ENCODE assay signal across 24 mouse cellular contexts in the genomic region with DNA sequence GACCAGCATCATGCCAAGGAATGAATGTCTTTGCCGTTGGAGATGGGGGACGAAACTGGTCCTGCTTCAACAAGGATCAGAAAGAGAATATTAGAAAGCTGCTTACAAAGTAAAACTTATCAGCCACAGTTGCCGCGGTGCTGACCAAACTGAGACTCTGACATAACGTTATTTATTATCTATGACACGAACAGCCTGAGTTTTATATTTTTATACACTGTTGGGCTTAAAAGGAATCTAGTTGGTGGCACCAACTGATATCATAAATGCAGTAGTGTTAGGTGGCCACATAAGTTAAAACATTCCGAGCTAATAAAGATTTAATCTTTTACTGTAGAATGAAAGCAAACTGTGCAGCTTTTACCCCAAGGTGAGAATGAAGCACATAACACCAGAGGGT. TPM values are rescaled to one million over a fixed set of nuclear protein-coding genes. Genes with fewer than 3 reads are reported as not detected.
DNase-seq lines count a peak whose midpoint lies in the region; ATAC-seq and TF ChIP-seq lines count a peak whose summit lies in the region.
"Had no signal": no experiment of that assay in that cellular context is flagged by ENCODE, and none has a peak within 500 bp of the region (broad histone marks: within the 10 kb centered on the region; RNA-seq: fewer than 3 reads in every experiment).

No protein-coding gene starts in this region.

- TF ChIP-seq POLR2A in MEL (IDR thresholded peaks at IDR 0.05; ENCODE audit: control insufficient read depth in 1 of 2, insufficient read depth in 1 of 2, low read depth in 1 of 2, low read length in 2 of 2, poor library complexity in 1 of 2): no peak

- 75% methylated on average over 7 of the region's 7 CpGs for WGBS in liver, embryonic 11.5 days
- WGBS in liver, embryonic 14.5 days (ENCODE audit: insufficient replicate concordance): 47% methylated on average over 7 of the region's 7 CpGs

- TF ChIP-seq RAD21 in MEL (IDR thresholded peaks at IDR 0.05; ENCODE audit: low read depth, low read length): no peak

- H3K9ac ChIP-seq in liver, embryonic 11.5 days (ENCODE audit: low read depth, low read length): no peak overlapping the region; the same call in 1 of the 2 replicates
- peak overlapping the region; percentile 94 for H3K9ac ChIP-seq in MEL (ENCODE audit: control insufficient read depth, low read depth, low read length, poor library complexity, severe bottlenecking)
- peak overlapping the region; percentile 94 for H3K9ac ChIP-seq in liver, embryonic 14.5 days (replicated peaks)
- H3K9ac ChIP-seq: forebrain, embryonic 13.5 days; intestine, embryonic 15.5 days had no signal

- peak; percentile 33 for DNase-seq in liver
- no peak for DNase-seq in liver, embryonic 11.5 days (ENCODE audit: low spot score)
- peak; percentile 69 for DNase-seq in MEL (ENCODE audit: low read depth, low spot score)
- peak; percentile 21 for DNase-seq in c-Kit-positive CD71-positive TER-119-positive erythroid progenitor cells, embryonic 14.5 days (ENCODE audit: low spot score)
- DNase-seq in liver, embryonic 14.5 days (ENCODE audit: low read depth in 3 of 3, low spot score in 3 of 3): no peak
- no peak for DNase-seq in left cerebral cortex, adult 11 months (ENCODE audit: low spot score)
- no peak for DNase-seq in right cerebral cortex, postnatal 4 days
- DNase-seq in left cerebral cortex, postnatal 10 days (ENCODE audit: extremely low spot score in 1 of 2, low spot score in 2 of 2): no peak
- DNase-seq: adrenal gland, postnatal 14 days; cerebellum, adult 11-12 months; cerebellum, postnatal 14 days; kidney, adult 8-10 months; kidney, postnatal 10 days; layer of hippocampus, postnatal 36 days; lung, postnatal 10 days had no signal

- H3K4me2 ChIP-seq in liver, embryonic 11.5 days: no peak overlapping the region; the same call in 1 of the 2 replicates
- H3K4me2 ChIP-seq in liver, embryonic 14.5 days (ENCODE audit: low read depth): peak overlapping the region; percentile 88

- H3K27ac ChIP-seq in liver, embryonic 11.5 days (ENCODE audit: low read depth, low read length): no peak overlapping the region
- H3K27ac ChIP-seq in MEL (ENCODE audit: control insufficient read depth, low read depth, low read length): peak overlapping the region; percentile 97
- peak overlapping the region; percentile 96 for H3K27ac ChIP-seq in liver, embryonic 14.5 days
- H3K27ac ChIP-seq: forebrain, embryonic 13.5 days had no signal

- peak in 1 of 2 experiments; percentile 69; a peak in 2 of 4 replicates for TF ChIP-seq EP300 in MEL (IDR thresholded peaks at IDR 0.05; ENCODE audit: low read depth in 1 of 2, low read length in 2 of 2)
- no peak for TF ChIP-seq EP300 in liver, embryonic 14.5 days (IDR thresholded peaks at IDR 0.05; ENCODE audit: low read depth)

- intact Hi-C loops in left cerebral cortex, postnatal 10 days (cut with DNase I): no loop called here

- peaks cover 5% of the 10 kb centered on the region for H3K4me1 ChIP-seq in liver, embryonic 11.5 days (replicated peaks; ENCODE audit: control insufficient read depth, insufficient read depth, low read length)
- peaks cover 8% of the 10 kb centered on the region in 2 experiments; a peak in 3 of 4 replicates for H3K4me1 ChIP-seq in MEL (ENCODE audit: control insufficient read depth in 1 of 2, insufficient read depth in 2 of 2, low read length in 2 of 2)
- peaks cover 19% of the 10 kb centered on the region in 2 experiments for H3K4me1 ChIP-seq in liver, embryonic 14.5 days (replicated peaks; ENCODE audit: control insufficient read depth in 2 of 2, insufficient read depth in 2 of 2, low read length in 1 of 2)

- no peak overlapping the region for H3K4me3 ChIP-seq in liver, embryonic 11.5 days (ENCODE audit: low read depth, low read length)
- H3K4me3 ChIP-seq in MEL (ENCODE audit: control insufficient read depth in 1 of 2, insufficient read depth in 1 of 2, low read depth in 2 of 2, low read length in 2 of 2): peak overlapping the region; percentile 64 to 82
- peak overlapping the region in 1 of 2 experiments; percentile 73; a peak in 1 of 4 replicates for H3K4me3 ChIP-seq in liver, embryonic 14.5 days (ENCODE audit: insufficient read depth in 1 of 2, low read depth in 2 of 2, low read length in 2 of 2)
- H3K4me3 ChIP-seq: intestine, embryonic 15.5 days; limb, embryonic 10.5 days; midbrain, embryonic 12.5 days had no signal

- TF ChIP-seq CTCF in MEL (IDR thresholded peaks at IDR 0.05 in 2 of 3, conservative IDR thresholded peaks at IDR 0.05 in 1 of 3; ENCODE audit: control insufficient read depth in 1 of 3, insufficient read depth in 1 of 3, low read depth in 2 of 3, low read length in 3 of 3, poor library complexity in 1 of 3, severe bottlenecking in 1 of 3): no peak
- TF ChIP-seq CTCF in liver, embryonic 14.5 days (IDR thresholded peaks at IDR 0.05; ENCODE audit: low read depth): no peak

- no peaks in the 10 kb centered on the region for H3K27me3 ChIP-seq in liver, embryonic 11.5 days (replicated peaks; ENCODE audit: control insufficient read depth, insufficient read depth, low read length)
- no peaks in the 10 kb centered on the region for H3K27me3 ChIP-seq in MEL (ENCODE audit: control insufficient read depth in 1 of 2, insufficient read depth in 2 of 2, low read length in 2 of 2)
- H3K27me3 ChIP-seq in liver, embryonic 14.5 days (ENCODE audit: control insufficient read depth, insufficient read depth, low read length): no peaks in the 10 kb centered on the region
- H3K27me3 ChIP-seq: forebrain, embryonic 13.5 days; intestine, embryonic 15.5 days; midbrain, embryonic 12.5 days had no signal

- H3K9me3 ChIP-seq in liver, embryonic 11.5 days (ENCODE audit: control insufficient read depth, low read length): no peaks in the 10 kb centered on the region
- no peaks in the 10 kb centered on the region for H3K9me3 ChIP-seq in MEL (replicated peaks; ENCODE audit: insufficient read depth, low read length)
- H3K9me3 ChIP-seq in liver, embryonic 14.5 days (ENCODE audit: control insufficient read depth, low read length): no peaks in the 10 kb centered on the region
- H3K9me3 ChIP-seq: forebrain, embryonic 13.5 days; heart, embryonic 10.5 days; hindbrain, embryonic 10.5 days; intestine, embryonic 15.5 days; limb, embryonic 10.5 days; midbrain, embryonic 12.5 days had no signal

- H3K79me2 ChIP-seq in MEL (ENCODE audit: control insufficient read depth, insufficient read depth, low read length, poor library complexity): peaks cover 22% of the 10 kb centered on the region

- H3K36me3 ChIP-seq in liver, embryonic 11.5 days (ENCODE audit: control insufficient read depth, insufficient read depth, low read length): no peaks in the 10 kb centered on the region
- H3K36me3 ChIP-seq in MEL (ENCODE audit: control insufficient read depth in 1 of 2, insufficient read depth in 2 of 2, low read length in 2 of 2): peaks cover 0 to 21% of the 10 kb centered on the region in 2 experiments; a peak in 2 of 4 replicates
- H3K36me3 ChIP-seq in liver, embryonic 14.5 days (replicated peaks; ENCODE audit: control insufficient read depth, insufficient read depth, low read depth): no peaks in the 10 kb centered on the region
- H3K36me3 ChIP-seq: heart, embryonic 10.5 days; intestine, embryonic 15.5 days; midbrain, embryonic 12.5 days had no signal

- ATAC-seq in liver, embryonic 11.5 days (replicated peaks; ENCODE audit: low FRiP score): no peak
- ATAC-seq in liver, embryonic 14.5 days (ENCODE audit: insufficient read depth): no peak
- ATAC-seq: activated CD4-positive, CD25-positive, alpha-beta regulatory T cell, adult 4 months; CD4-positive, CD25-positive, alpha-beta regulatory T cell, adult 4 months; forebrain, embryonic 13.5 days; hindbrain, embryonic 16.5 days; intestine, embryonic 15.5 days had no signal

TF ChIP-seq in MEL, 35 proteins besides CTCF, POLR2A, EP300 and RAD21:
- TF ChIP-seq GATA1 (IDR thresholded peaks at IDR 0.05; ENCODE audit: low read depth, low read length): peak; percentile 55
- peak; percentile 22; the same call in 1 of the 2 replicates for TF ChIP-seq TBP (IDR thresholded peaks at IDR 0.05; ENCODE audit: low read depth, low read length)
- TF ChIP-seq MAFK (IDR thresholded peaks at IDR 0.05; ENCODE audit: borderline replicate concordance, low read depth, low read length): no peak
- TF ChIP-seq UBTF (IDR thresholded peaks at IDR 0.05; ENCODE audit: borderline replicate concordance, insufficient read depth, low read depth, low read length): no peak
- TF ChIP-seq ZNF384 (IDR thresholded peaks at IDR 0.05; ENCODE audit: low read depth, low read length): 0 out of 2 replicates have a peak, but pooled peaks have one; percentile 15
- no peak for TF ChIP-seq ZMIZ1 (IDR thresholded peaks at IDR 0.05; ENCODE audit: low read depth, low read length)
- peak; percentile 80 for TF ChIP-seq ETS1 (IDR thresholded peaks at IDR 0.05; ENCODE audit: low read depth, low read length)
- TF ChIP-seq TCF12 (IDR thresholded peaks at IDR 0.05; ENCODE audit: low read depth, low read length): peak; percentile 46; the same call in 1 of the 2 replicates
- 0 out of 2 replicates have a peak, but pooled peaks have one; percentile 30 for TF ChIP-seq MYB (IDR thresholded peaks at IDR 0.05; ENCODE audit: low read depth, low read length)
- TF ChIP-seq NELFE (IDR thresholded peaks at IDR 0.05; ENCODE audit: low read depth, low read length): peak; percentile 23; the same call in 1 of the 2 replicates
- TF ChIP-seq MXI1 (IDR thresholded peaks at IDR 0.05; ENCODE audit: low read depth, low read length): peak; percentile 49
- TF ChIP-seq SIN3A (IDR thresholded peaks at IDR 0.05; ENCODE audit: low read length): no peak; the same call in 1 of the 2 replicates
- no peak for TF ChIP-seq POLR2AphosphoS5 (IDR thresholded peaks at IDR 0.05; ENCODE audit: borderline replicate concordance, low read depth, low read length)
- TF ChIP-seq MAX (IDR thresholded peaks at IDR 0.05; ENCODE audit: low read length): no peak

RNA-seq across cellular contexts. Expression of a gene that starts 1.7 kb away (rescaled TPM):
- 33.2 and 36.6 TPM in 2 replicates for polyA plus RNA-seq in liver, embryonic 11.5 days (2014; fragmentation: Nextera tagmentation; extraction: Ambion mirVana)
- total RNA-seq in MEL (2012; rRNA removed): 20.0 and 23.7 TPM in 2 replicates
- 10 to 100 TPM; 21.1 to 53.7 TPM for polyA plus RNA-seq in MEL (2012; ENCODE audit: insufficient read depth in 1 of 2, insufficient read length in 2 of 2, low read depth in 1 of 2, low replicate concordance in 2 of 2, missing spikeins in 1 of 2)
- 5.9 and 9.7 TPM in 2 replicates for polyA plus RNA-seq in liver, embryonic 14.5 days (2012; rRNA removed)
- polyA plus RNA-seq in liver, embryonic 14.5 days (2014; fragmentation: Nextera tagmentation; extraction: Ambion mirVana): 24.7 and 27.4 TPM in 2 replicates
- total RNA-seq in left cerebral cortex, postnatal 10 days (2021): 10 to 100 TPM; 25.8 to 28.3 TPM

Comparison
In these comparisons a context has a peak if more than half of its experiments do, and no peak if none do; other contexts are left out.
1. DNase-seq: peak in liver (single experiment), MEL (single experiment) and c-Kit-positive CD71-positive TER-119-positive erythroid progenitor cells, embryonic 14.5 days (single experiment); none in liver, embryonic 11.5 days (single experiment), liver, embryonic 14.5 days (0 of 3), left cerebral cortex, adult 11 months (single experiment), right cerebral cortex, postnatal 4 days (single experiment) and left cerebral cortex, postnatal 10 days (0 of 2).